Mouse (Mus musculus) MEL (cell line): Measurements from ENCODE around the gene Sh2d3c. TPM values are rescaled to one million over a fixed set of nuclear protein-coding genes. Genes with fewer than 3 reads are reported as not detected.
A peak's percentile ranks its signal among the peaks of the same experiment; 100 is the strongest.

Experiments
- DNase-seq: peaks from one replicate; pipeline ENCODE4 v3.0.0; 2011; ENCODE audit warnings: low read depth, low spot score
- H3K27ac ChIP-seq: 2 replicates; pipeline ENCODE4 v1.5.1; 2012; ENCODE audit warnings: low read depth, mild to moderate bottlenecking, control low read depth, low read length, moderate library complexity; ENCODE audit not compliant: control insufficient read depth
- H3K27me3 ChIP-seq, 2 experiments: fragments of 150-350 bp in 1 of 2; sonication (generic) in 1 of 2; 2 replicates each; pipeline ENCODE4 v1.6.1; 2012; ENCODE audit warnings: low read length in 2 of 2, mild to moderate bottlenecking in 2 of 2, improper control_type of control experiment in 1 of 2, moderate library complexity in 1 of 2; ENCODE audit not compliant: insufficient read depth in 2 of 2, control insufficient read depth in 1 of 2
- H3K36me3 ChIP-seq, 2 experiments: 2 replicates each; pipeline ENCODE4 v1.6.1; 2012 to 2014; ENCODE audit warnings: low read length in 2 of 2, improper control_type of control experiment in 1 of 2, inconsistent platforms in 1 of 2, mild to moderate bottlenecking in 1 of 2; ENCODE audit not compliant: insufficient read depth in 2 of 2, control insufficient read depth in 1 of 2
- H3K4me1 ChIP-seq, 2 experiments: fragments of 150-350 bp in 1 of 2; sonication (generic) in 1 of 2; 2 replicates each; pipeline ENCODE4 v1.6.1; 2012; ENCODE audit warnings: low read length in 2 of 2, improper control_type of control experiment in 1 of 2, mild to moderate bottlenecking in 1 of 2; ENCODE audit not compliant: insufficient read depth in 2 of 2, control insufficient read depth in 1 of 2
- H3K4me3 ChIP-seq, 2 experiments: fragments of 150-350 bp in 1 of 2; sonication (generic) in 1 of 2; 2 replicates each; pipeline ENCODE4 v1.5.1; 2012; ENCODE audit warnings: low read depth in 2 of 2, low read length in 2 of 2, mild to moderate bottlenecking in 2 of 2, moderate library complexity in 2 of 2, control low read depth in 1 of 2, improper control_type of control experiment in 1 of 2; ENCODE audit not compliant: control insufficient read depth in 1 of 2, insufficient read depth in 1 of 2
- H3K79me2 ChIP-seq: 2 replicates; pipeline ENCODE4 v1.6.1; 2012; ENCODE audit warnings: mild to moderate bottlenecking, low read length, moderate library complexity; ENCODE audit not compliant: control insufficient read depth, poor library complexity, insufficient read depth
- H3K9ac ChIP-seq: 2 replicates; pipeline ENCODE4 v1.6.1; 2012; ENCODE audit warnings: low read depth, mild to moderate bottlenecking, control low read depth, low read length, moderate library complexity; ENCODE audit not compliant: control insufficient read depth, poor library complexity, severe bottlenecking
- H3K9me3 ChIP-seq: fragments of 150-350 bp; sonication (generic); replicated peaks from 2 replicates; pipeline ENCODE4 v1.6.1; 2012; ENCODE audit warnings: mild to moderate bottlenecking, low read length, improper control_type of control experiment, moderate library complexity; ENCODE audit not compliant: insufficient read depth
- BHLHE40 ChIP-seq: IDR thresholded peaks from 2 replicates; pipeline ENCODE4 v1.6.1; 2012; ENCODE audit warnings: low read depth, mild to moderate bottlenecking, inconsistent platforms, low read length, improper control_type of control experiment, borderline replicate concordance
- CHD2 ChIP-seq: IDR thresholded peaks from 2 replicates; pipeline ENCODE4 v1.6.1; 2011; ENCODE audit warnings: low read length, improper control_type of control experiment
- E2F4 ChIP-seq: IDR thresholded peaks from 2 replicates; pipeline ENCODE4 v1.6.1; 2011; ENCODE audit warnings: low read depth, low read length, improper control_type of control experiment, borderline replicate concordance
- EP300 ChIP-seq, 2 experiments: IDR thresholded peaks; 2 replicates each; pipeline ENCODE4 v1.6.1; 2011; ENCODE audit warnings: improper control_type of control experiment in 2 of 2, low read length in 2 of 2, low read depth in 1 of 2, mild to moderate bottlenecking in 1 of 2
- GABPA ChIP-seq: IDR thresholded peaks from 2 replicates; pipeline ENCODE4 v1.6.1; 2012; ENCODE audit warnings: low read depth, mild to moderate bottlenecking, inconsistent platforms, low read length, improper control_type of control experiment, moderate library complexity
- GATA1 ChIP-seq: IDR thresholded peaks from 2 replicates; pipeline ENCODE4 v1.6.1; 2011; ENCODE audit warnings: low read depth, low read length, improper control_type of control experiment
- KAT2A ChIP-seq: conservative IDR thresholded peaks from 2 replicates; pipeline ENCODE4 v1.6.1; 2012; ENCODE audit warnings: low read depth, low read length, improper control_type of control experiment, inconsistent platforms
- MAFK ChIP-seq: IDR thresholded peaks from 2 replicates; pipeline ENCODE4 v1.6.1; 2011; ENCODE audit warnings: low read depth, mild to moderate bottlenecking, low read length, improper control_type of control experiment, borderline replicate concordance
- MAX ChIP-seq: IDR thresholded peaks from 2 replicates; pipeline ENCODE4 v1.6.1; 2011; ENCODE audit warnings: low read length, improper control_type of control experiment
- MAZ ChIP-seq: IDR thresholded peaks from 2 replicates; pipeline ENCODE4 v1.6.1; 2012; ENCODE audit warnings: low read depth, mild to moderate bottlenecking, inconsistent platforms, low read length, improper control_type of control experiment
- MYB ChIP-seq: IDR thresholded peaks from 2 replicates; pipeline ENCODE4 v1.6.1; 2011; ENCODE audit warnings: mild to moderate bottlenecking, low read depth, low read length, improper control_type of control experiment
- MYC ChIP-seq: IDR thresholded peaks from 2 replicates; pipeline ENCODE4 v1.6.1; 2011; ENCODE audit warnings: low read depth, mild to moderate bottlenecking, low read length, improper control_type of control experiment, moderate library complexity
- NELFE ChIP-seq: IDR thresholded peaks from 2 replicates; pipeline ENCODE4 v1.6.1; 2011; ENCODE audit warnings: low read depth, low read length, improper control_type of control experiment
- NRF1 ChIP-seq: IDR thresholded peaks from 2 replicates; pipeline ENCODE4 v1.6.1; 2014; ENCODE audit warnings: low read depth, mild to moderate bottlenecking, inconsistent platforms, low read length, improper control_type of control experiment, moderate library complexity; ENCODE audit not compliant: poor library complexity, insufficient read depth, severe bottlenecking
- POLR2A ChIP-seq, 2 experiments: IDR thresholded peaks; 2 replicates each; pipeline ENCODE4 v1.6.1; 2011 to 2012; ENCODE audit warnings: low read length in 2 of 2, mild to moderate bottlenecking in 2 of 2, control low read depth in 1 of 2, improper control_type of control experiment in 1 of 2, low read depth in 1 of 2, moderate library complexity in 1 of 2; ENCODE audit not compliant: control insufficient read depth in 1 of 2, insufficient read depth in 1 of 2, poor library complexity in 1 of 2
- RCOR1 ChIP-seq: IDR thresholded peaks from 2 replicates; pipeline ENCODE4 v1.6.1; 2012; ENCODE audit warnings: low read depth, mild to moderate bottlenecking, inconsistent platforms, low read length, improper control_type of control experiment
- SIN3A ChIP-seq: IDR thresholded peaks from 2 replicates; pipeline ENCODE4 v1.6.1; 2012; ENCODE audit warnings: low read length, improper control_type of control experiment, inconsistent platforms
- SMC3 ChIP-seq: IDR thresholded peaks from 2 replicates; pipeline ENCODE4 v1.6.1; 2011; ENCODE audit warnings: low read depth, low read length, improper control_type of control experiment
- TAL1 ChIP-seq: IDR thresholded peaks from 2 replicates; pipeline ENCODE4 v1.6.1; 2012; ENCODE audit warnings: mild to moderate bottlenecking, inconsistent platforms, low read length, moderate library complexity, mixed read lengths
- TBP ChIP-seq: IDR thresholded peaks from 2 replicates; pipeline ENCODE4 v1.8.0; 2011; ENCODE audit warnings: low read depth, low read length, improper control_type of control experiment
- UBTF ChIP-seq: IDR thresholded peaks from 2 replicates; pipeline ENCODE4 v1.6.1; 2012; ENCODE audit warnings: low read depth, mild to moderate bottlenecking, inconsistent platforms, low read length, improper control_type of control experiment, moderate library complexity, borderline replicate concordance; ENCODE audit not compliant: insufficient read depth
- USF1 ChIP-seq: IDR thresholded peaks from 2 replicates; pipeline ENCODE4 v1.6.1; 2014; ENCODE audit warnings: low read depth, mild to moderate bottlenecking, inconsistent platforms, low read length, improper control_type of control experiment, moderate library complexity
- ZC3H11A ChIP-seq: IDR thresholded peaks from 2 replicates; pipeline ENCODE4 v1.6.1; 2012; ENCODE audit warnings: low read depth, mild to moderate bottlenecking, inconsistent platforms, low read length, improper control_type of control experiment
- ZNF384 ChIP-seq: IDR thresholded peaks from 2 replicates; pipeline ENCODE4 v1.6.1; 2012; ENCODE audit warnings: low read depth, mild to moderate bottlenecking, inconsistent platforms, low read length, improper control_type of control experiment
- polyA plus RNA-seq, 2 experiments: library from polyadenylated mRNA; stranded (reverse) in 1 of 2; unstranded in 1 of 2; fragments of >175 nt in 1 of 2; fragments of >200 nt in 1 of 2; gene quantifications; 2 replicates each; pipeline versions ENCODE4 v1.2.1 to v1.2.4; 2012; ENCODE audit warnings: low replicate concordance in 2 of 2, low read depth in 1 of 2; ENCODE audit not compliant: insufficient read length in 2 of 2, insufficient read depth in 1 of 2, missing spikeins in 1 of 2
- total RNA-seq: library from RNA; depleted of rRNA; stranded (reverse); fragments of 300-350 nt; gene quantifications from 2 replicates; pipeline ENCODE4 v1.2.3, GENCODE M21; 2012

Gene Sh2d3c
- total and polyA plus RNA-seq, 3 experiments = 0.19 to 0.43 TPM; not detected in 1

- no peak for TF ChIP-seq NRF1
- 0 out of 2 replicates have a peak, but pooled peaks have one; percentile 38 for TF ChIP-seq UBTF
- no peak for TF ChIP-seq MYB
- TF ChIP-seq USF1 = 0 out of 2 replicates have a peak, but pooled peaks have one; percentile 34
- TF ChIP-seq MAFK = 0 out of 2 replicates have a peak, but pooled peaks have one; percentile 16
- peak; percentile 71 for TF ChIP-seq KAT2A
- peak; percentile 61 for TF ChIP-seq CHD2
- 0 out of 4 replicates have a peak, but pooled peaks of 1 of the 2 experiments have one; percentile 10 for TF ChIP-seq EP300 (IDR thresholded peaks at IDR 0.05; ENCODE audit: low read depth in 1 of 2, low read length in 2 of 2)
- TF ChIP-seq RCOR1 = no peak
- TF ChIP-seq SMC3 = no peak
- TF ChIP-seq ZNF384 = no peak
- peak; percentile 52; the same call in 1 of the 2 replicates for TF ChIP-seq MAZ
- peak; percentile 79 for TF ChIP-seq MAX
- no peak for TF ChIP-seq GATA1
- peak in 1 of 2 experiments; percentile 73; a peak in 2 of 4 replicates for TF ChIP-seq POLR2A (IDR thresholded peaks at IDR 0.05; ENCODE audit: control insufficient read depth in 1 of 2, insufficient read depth in 1 of 2, low read depth in 1 of 2, low read length in 2 of 2, poor library complexity in 1 of 2)
- TF ChIP-seq ZC3H11A = no peak
- peak; percentile 49; the same call in 1 of the 2 replicates for TF ChIP-seq MYC
- no peak for TF ChIP-seq E2F4
- peak; percentile 95 for TF ChIP-seq SIN3A
- peak; percentile 27; the same call in 1 of the 2 replicates for TF ChIP-seq TBP
- no peak for TF ChIP-seq TAL1
- TF ChIP-seq BHLHE40 = no peak
- 0 out of 2 replicates have a peak, but pooled peaks have one; percentile 28 for TF ChIP-seq GABPA
Observed at GRCm38 (mm10) chr2:32775359-32776074, 54.7 kb downstream of the Sh2d3c start, which contains the start of the genes Ttc16 and Ptrh1 (continued).

- Histone ChIP-seq H3K9ac (peak overlapping the region; percentile 61), H3K79me2 (no peaks in the 10 kb centered on the region; the same call in 1 of the 2 replicates)
- DNase-seq = no peak
- no peak for TF ChIP-seq NELFE
- TF ChIP-seq MYB = no peak
- 0 out of 2 replicates have a peak, but pooled peaks have one; percentile 27 for TF ChIP-seq USF1
- TF ChIP-seq, all 39 proteins: peak for 1
- Histone ChIP-seq H3K9me3 (no peaks in the 10 kb centered on the region), H3K27me3 (no peaks in the 10 kb centered on the region), H3K4me3 (peak overlapping the region; percentile 82 to 99), H3K4me1 (peaks cover 2 to 9% of the 10 kb centered on the region in 2 experiments; a peak in 3 of 4 replicates), H3K36me3 (no peaks in the 10 kb centered on the region), H3K27ac (no peak overlapping the region)
Observed at GRCm38 (mm10) chr2:32776192-32776591, 55.3 kb downstream of the Sh2d3c start.
